Mouse (Mus musculus) kidney, adult 18-20 months (tissue): ENCODE results near the gene Serpinb1a.
"Not testable (repeated sequence)": the region's sequence is repeated elsewhere in the genome, so short reads cannot be mapped to it uniquely, and the experiment has no call there.

ENCODE experiments used
- DNase-seq: peaks from one replicate; pipeline ENCODE4 v3.0.0; 2021

The Serpinb1a gene

GRCm38 (mm10) chr13:32850668-32851404 lies at the start of gene Serpinb1a:
Gene Serpinb1a (minus strand): TSS chr13:32851185.
- peak; percentile 45 for DNase-seq

DNA sequence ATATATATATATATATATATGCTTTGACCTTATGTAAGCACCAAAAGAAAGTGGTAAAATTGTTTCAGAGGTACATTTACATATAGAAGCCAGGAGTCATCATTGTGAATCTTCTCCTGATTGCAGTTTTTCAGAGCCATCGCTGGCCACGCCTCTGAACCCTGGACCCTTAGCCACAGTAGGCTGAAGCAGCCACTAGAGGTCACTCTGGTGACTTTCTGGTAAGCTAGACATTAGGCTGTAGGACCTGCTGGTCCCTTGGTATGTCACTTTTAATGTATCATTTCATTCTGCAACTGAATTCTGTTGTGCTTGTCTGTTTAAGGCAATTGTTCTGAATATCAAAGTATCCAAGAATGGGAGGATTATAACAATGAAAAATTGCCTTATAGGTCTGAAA lies 49.7 kb upstream of the Serpinb1a start:
- peak; percentile 47 for DNase-seq

DNA sequence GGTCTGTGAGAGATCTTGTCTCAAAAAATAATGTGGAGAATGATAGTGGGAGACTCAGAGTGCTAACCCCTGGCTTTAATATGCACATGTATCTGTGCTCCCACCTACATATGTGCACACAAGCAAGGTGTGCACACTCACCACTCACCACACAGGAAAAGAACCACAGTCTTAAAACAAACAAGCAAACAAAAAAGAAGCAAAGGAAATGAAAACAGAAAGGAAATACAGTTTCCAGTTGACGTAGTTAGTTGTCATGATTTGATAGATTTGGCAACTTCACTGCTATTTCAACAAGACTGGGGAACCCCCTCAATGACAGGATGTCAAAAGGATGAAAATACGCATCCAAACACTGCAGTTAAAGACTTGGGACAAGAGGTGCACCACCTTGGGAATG lies 48.1 kb upstream of the Serpinb1a start:
- DNase-seq = not testable (repeated sequence)

DNA sequence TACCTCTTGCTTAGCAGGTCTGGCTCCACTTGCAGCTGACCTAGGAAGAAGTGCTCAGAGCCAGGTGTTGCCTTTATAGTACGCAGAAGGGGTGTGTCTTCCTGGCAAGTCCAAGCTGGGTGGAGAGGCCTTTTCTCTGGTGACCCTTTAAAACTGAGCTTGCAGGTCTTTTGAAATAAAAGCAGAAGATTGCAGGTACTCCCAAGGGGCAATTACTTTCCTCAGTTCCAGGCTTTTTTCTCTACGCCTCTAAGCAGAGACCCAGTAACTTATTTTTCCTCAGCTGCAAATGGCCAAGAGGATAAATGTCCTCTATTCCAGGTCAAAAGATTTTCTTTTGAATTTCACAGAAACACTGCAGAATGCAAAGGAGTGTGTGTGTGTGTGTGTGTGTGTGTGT lies 47.1 kb upstream of the Serpinb1a start, which contains the start of gene Serpinb1c:
TSS of gene Serpinb1c (minus strand) at position 101 of the 400 bp plus-strand sequence.
- DNase-seq = no peak

- DNase-seq = no peak
Measured at GRCm38 (mm10) chr13:32896931-32897330, 45.9 kb upstream of the Serpinb1a start.

GRCm38 (mm10) chr13:32884755-32885154 lies 33.8 kb upstream of the Serpinb1a start:
- no peak for DNase-seq

DNA sequence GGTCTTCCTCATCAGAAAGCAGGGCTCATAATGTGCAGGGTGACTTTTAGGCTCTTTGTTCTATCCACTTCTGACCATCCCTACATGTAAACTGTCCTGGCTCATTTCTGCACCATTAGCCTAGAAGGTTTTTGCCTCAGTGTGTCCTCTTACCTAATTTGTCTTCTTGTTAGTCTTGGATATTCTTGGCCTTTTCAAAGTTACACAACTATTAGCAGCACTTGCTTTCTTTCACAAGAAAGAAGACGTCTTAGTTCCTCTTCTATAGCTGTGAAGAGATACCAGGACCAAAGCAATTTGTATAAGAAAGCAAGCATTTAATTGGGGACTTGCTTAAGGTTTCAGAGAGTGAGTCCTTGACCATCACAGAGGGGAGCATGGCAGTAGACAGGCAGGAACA lies 22.9 kb upstream of the Serpinb1a start:
- no peak for DNase-seq

DNA sequence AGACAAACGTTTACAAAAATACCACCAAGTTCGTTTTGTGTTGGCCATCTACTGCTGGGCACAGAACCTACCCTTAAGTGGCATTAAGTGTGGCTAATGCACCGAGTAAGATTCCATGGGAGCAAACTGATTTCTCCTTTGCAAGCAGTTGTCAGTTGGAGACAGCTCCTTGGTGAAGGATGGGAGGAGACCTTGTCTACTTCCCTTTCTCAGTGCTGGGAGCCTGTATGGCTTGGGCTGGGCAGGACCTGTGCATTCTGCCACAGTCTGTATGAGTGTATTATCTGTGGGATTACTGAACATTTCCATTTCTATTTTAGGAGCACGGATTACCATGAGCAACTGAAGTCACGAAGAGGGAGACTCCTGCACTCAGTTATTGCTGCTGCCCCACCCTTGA lies 17.9 kb upstream of the Serpinb1a start:
- DNase-seq = no peak

- not testable (repeated sequence) for DNase-seq
Measured at GRCm38 (mm10) chr13:32868233-32868632, 17.2 kb upstream of the Serpinb1a start.

DNA sequence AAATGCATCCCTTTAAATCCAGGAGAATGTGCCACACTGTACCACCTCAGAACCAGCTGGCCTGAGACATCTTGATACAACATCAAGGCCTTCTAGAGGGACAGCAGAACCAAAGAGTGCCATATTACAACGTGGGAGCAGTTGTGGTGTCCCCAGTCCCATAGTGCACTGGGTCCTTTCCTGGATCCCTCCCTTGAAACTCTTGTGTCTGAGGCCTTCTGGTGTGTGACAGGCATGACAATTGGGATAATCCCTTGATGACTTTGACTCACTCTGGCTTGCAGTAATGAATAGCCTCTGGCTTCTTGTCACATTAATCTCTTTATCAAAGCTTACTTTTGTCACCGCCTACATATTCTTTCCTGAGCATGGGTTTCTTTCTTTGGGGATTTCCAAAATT lies 16.0 kb upstream of the Serpinb1a start:
- no peak for DNase-seq

- DNase-seq = peak; percentile 74
Measured at GRCm38 (mm10) chr13:32866484-32866883, 15.5 kb upstream of the Serpinb1a start.

DNA sequence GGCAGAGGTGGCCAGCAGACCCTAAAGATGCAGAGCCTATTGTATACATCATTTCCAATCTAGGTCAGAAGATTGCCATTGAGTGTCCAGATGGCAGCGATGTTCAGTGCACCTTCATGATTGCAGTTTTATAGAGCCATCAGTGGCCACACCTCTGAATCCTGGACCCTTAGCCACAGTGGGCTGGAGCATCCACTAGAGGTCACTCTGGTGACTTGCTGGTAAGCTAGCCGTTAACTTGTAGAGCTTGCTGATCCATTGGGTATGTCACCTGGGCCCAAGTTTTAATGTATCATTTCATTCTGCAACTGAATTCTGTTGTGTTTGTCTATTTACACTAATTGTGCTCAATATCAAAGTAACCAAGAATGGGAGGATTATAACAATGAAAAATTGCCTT lies 14.6 kb upstream of the Serpinb1a start:
- peak; percentile 13 for DNase-seq

GRCm38 (mm10) chr13:32864529-32864928 lies 13.5 kb upstream of the Serpinb1a start:
- DNase-seq = not testable (repeated sequence)

- no peak for DNase-seq
Measured at GRCm38 (mm10) chr13:32863456-32863855, 12.5 kb upstream of the Serpinb1a start.

DNA sequence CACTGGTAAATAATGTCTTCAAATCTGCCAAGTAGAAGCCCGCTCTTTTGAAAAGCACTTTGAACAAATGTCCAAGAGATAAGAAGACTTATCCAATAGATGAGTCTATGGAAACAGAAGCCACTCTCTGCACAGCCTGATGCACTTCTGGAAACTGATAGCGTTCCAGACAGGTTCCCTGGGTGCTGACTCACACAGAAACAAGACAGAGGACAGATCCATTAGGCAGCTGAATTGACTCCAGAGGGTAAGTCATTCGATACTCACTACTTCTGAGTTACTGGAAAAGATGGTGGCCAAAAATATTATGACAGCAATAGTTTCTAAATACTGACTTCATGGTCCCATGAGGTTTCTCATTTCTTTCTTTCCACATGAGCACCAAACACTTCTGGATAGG lies 9.8 kb upstream of the Serpinb1a start:
- no peak for DNase-seq

DNA sequence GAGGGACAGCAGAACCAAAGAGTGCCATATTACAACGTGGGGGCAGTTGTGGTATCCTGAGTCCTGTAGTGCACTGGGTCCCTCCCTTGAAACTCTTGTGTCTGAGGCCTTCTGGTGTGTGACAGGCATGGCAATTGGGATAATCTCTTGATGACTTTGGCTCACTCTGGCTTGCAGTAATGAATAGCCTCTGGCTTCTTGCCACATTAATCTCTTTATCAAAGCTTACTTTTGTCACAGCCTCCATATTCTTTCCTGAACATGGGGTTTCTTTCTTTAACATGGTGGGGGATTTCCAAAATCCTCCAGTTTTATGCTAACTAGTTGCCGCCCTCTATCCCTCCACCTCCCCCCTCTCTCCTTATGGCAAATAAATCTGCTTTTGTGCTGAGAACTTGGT lies 2.1 kb upstream of the Serpinb1a start:
- no peak for DNase-seq

- DNase-seq = no peak
Measured at GRCm38 (mm10) chr13:32852539-32852938, 1.6 kb upstream of the Serpinb1a start.

GRCm38 (mm10) chr13:32851967-32852366 lies 982 bp upstream of the Serpinb1a start:
- peak; percentile 43 for DNase-seq

DNA sequence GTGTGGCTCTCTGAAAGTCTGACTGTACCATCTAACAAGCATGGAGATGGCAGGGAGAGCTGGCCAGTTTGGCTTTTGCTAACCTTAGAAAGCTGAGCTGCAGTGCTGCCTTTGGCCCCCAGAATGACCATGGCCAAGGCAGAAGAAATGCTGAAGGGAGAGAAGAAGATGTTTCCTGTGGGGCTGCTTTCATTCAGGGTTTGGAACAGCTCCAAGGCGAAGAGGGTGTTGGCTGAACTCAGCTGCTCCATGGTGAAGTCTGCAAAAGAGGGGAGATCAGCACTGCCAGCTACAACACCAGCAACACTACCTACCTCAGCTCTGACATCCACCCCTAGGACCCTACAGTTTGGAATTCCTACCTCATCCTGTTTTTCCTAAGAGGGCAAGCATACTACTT lies 829 bp downstream of the Serpinb1a start:
- no peak for DNase-seq

DNA sequence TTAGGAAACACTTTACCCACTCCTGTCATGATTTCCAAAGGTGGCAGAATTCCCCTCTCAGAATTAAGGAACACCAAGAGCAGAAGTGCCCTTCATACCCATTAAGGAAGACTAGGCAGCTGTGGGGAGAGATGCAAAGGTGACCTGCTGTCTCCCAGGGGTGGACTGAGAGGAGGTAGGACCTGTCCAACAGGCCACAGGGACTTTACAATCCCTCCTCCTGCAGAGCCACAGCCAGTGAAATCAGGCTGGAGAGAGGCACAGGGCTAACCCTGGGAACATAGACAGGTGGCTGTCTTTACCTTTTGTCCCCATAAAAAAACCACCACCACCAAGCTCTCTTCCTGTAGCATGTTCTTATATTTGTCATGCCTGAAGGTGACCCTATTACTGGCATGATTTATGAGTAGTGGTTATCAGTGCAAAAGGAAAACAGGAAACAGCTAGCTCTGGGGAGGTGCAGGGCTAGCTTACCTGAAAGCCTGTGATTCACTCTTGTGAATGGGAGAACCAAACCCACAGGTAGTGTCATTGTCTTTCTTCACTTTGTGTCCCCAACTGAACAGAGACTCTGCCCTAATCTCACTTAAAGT lies 1.4 kb downstream of the Serpinb1a start:
- DNase-seq = no peak

- peak; percentile 33 for DNase-seq
Measured at GRCm38 (mm10) chr13:32849092-32849491, 1.9 kb downstream of the Serpinb1a start.

GRCm38 (mm10) chr13:32846221-32846620 lies 4.8 kb downstream of the Serpinb1a start:
- DNase-seq = no peak

GRCm38 (mm10) chr13:32841349-32841748 lies 9.6 kb downstream of the Serpinb1a start:
- no peak for DNase-seq

DNA sequence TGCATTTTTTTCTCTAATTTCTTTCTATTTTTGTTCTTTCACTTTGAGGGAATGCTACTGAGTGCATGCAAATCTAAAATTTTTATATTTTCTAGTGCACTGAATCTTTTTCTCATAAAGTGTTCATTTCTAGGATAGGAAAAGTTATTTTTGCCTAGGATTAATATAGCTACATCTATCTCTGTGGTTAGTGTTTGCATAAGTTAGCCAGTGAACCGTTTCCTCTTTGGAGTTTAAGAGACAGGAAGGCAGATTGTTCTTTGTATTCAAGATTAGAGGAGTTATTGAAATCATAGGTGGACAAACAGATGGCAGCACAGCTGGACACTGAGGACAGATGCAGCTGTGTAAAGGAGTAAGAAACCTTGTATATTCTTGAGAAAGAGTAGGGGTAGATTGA lies 11.7 kb downstream of the Serpinb1a start:
- no peak for DNase-seq

GRCm38 (mm10) chr13:32834513-32834912 lies 16.5 kb downstream of the Serpinb1a start:
- DNase-seq = no peak
